Mouse (Mus musculus) myocyte (in vitro differentiated cells): ENCODE measurements around the gene Lmna. TPM values are rescaled to one million over a fixed set of nuclear protein-coding genes. Genes with fewer than 3 reads are reported as not detected.

Experiments used
- H3K27me3 ChIP-seq: one replicate; pipeline ENCODE4 v1.6.1; 2011; ENCODE audit not compliant: control insufficient read depth, insufficient read depth, insufficient read length
- H3K36me3 ChIP-seq: one replicate; pipeline ENCODE4 v1.6.1; 2011; ENCODE audit not compliant: control insufficient read depth, insufficient read depth
- H3K4me2 ChIP-seq: one replicate; pipeline ENCODE4 v1.6.1; 2011; ENCODE audit warnings: low read depth, control low read depth
- H3K4me3 ChIP-seq: one replicate; pipeline ENCODE4 v1.5.1; 2011; ENCODE audit warnings: mild to moderate bottlenecking, control low read depth, moderate library complexity
- H3K79me2 ChIP-seq: one replicate; pipeline ENCODE4 v1.6.1; 2011; ENCODE audit not compliant: control insufficient read depth, insufficient read depth
- H3ac ChIP-seq: one replicate; pipeline ENCODE4 v1.6.1; 2011; ENCODE audit not compliant: control insufficient read depth, insufficient read length
- CEBPB ChIP-seq: IDR thresholded peaks from 2 replicates; pipeline ENCODE4 v1.6.1; 2011; ENCODE audit warnings: mild to moderate bottlenecking, moderate library complexity; ENCODE audit not compliant: poor library complexity, insufficient read depth, severe bottlenecking
- E2F4 ChIP-seq: IDR thresholded peaks from one replicate; pipeline ENCODE4 v1.6.1; 2011; ENCODE audit warnings: mild to moderate bottlenecking, control low read depth, moderate library complexity; ENCODE audit not compliant: insufficient read depth
- MAX ChIP-seq: IDR thresholded peaks from one replicate; pipeline ENCODE4 v1.6.1; 2011; ENCODE audit warnings: low read depth, mild to moderate bottlenecking, control low read depth
- MYOD1 ChIP-seq, 3 experiments: IDR thresholded peaks; one replicate each; pipeline ENCODE4 v1.6.1; 2011; ENCODE audit warnings: control low read depth in 2 of 3, low read depth in 2 of 3, mild to moderate bottlenecking in 2 of 3, moderate library complexity in 1 of 3; ENCODE audit not compliant: insufficient read length in 2 of 3, control insufficient read depth in 1 of 3
- MYOG ChIP-seq, 3 experiments: IDR thresholded peaks; one replicate each; pipeline ENCODE4 v1.6.1; 2011; ENCODE audit warnings: control low read depth in 2 of 3, low read depth in 2 of 3, mild to moderate bottlenecking in 2 of 3; ENCODE audit not compliant: insufficient read length in 2 of 3, control insufficient read depth in 1 of 3, insufficient read depth in 1 of 3
- POLR2A ChIP-seq: IDR thresholded peaks from one replicate; pipeline ENCODE4 v1.6.1; 2011; ENCODE audit warnings: low read depth, mild to moderate bottlenecking, control low read depth, moderate library complexity; ENCODE audit not compliant: insufficient read length
- POLR2AphosphoS2 ChIP-seq: IDR thresholded peaks from one replicate; pipeline ENCODE4 v1.6.1; 2011; ENCODE audit warnings: low read depth, control low read depth; ENCODE audit not compliant: insufficient read length
- REST ChIP-seq: IDR thresholded peaks from one replicate; pipeline ENCODE4 v1.6.1; 2011; ENCODE audit warnings: mild to moderate bottlenecking, control low read depth, moderate library complexity; ENCODE audit not compliant: insufficient read depth, insufficient read length
- SRF ChIP-seq: IDR thresholded peaks from one replicate; pipeline ENCODE4 v1.6.1; 2011; ENCODE audit warnings: low read depth; ENCODE audit not compliant: control insufficient read depth, insufficient read length
- TCF12 ChIP-seq: IDR thresholded peaks from one replicate; pipeline ENCODE4 v1.6.1; 2011; ENCODE audit warnings: mild to moderate bottlenecking, control low read depth; ENCODE audit not compliant: poor library complexity, insufficient read depth, severe bottlenecking
- TCF3 ChIP-seq: IDR thresholded peaks from one replicate; pipeline ENCODE4 v1.6.1; 2011; ENCODE audit warnings: low read depth, control low read depth; ENCODE audit not compliant: insufficient read length
- USF1 ChIP-seq: IDR thresholded peaks from one replicate; pipeline ENCODE4 v1.6.1; 2011; ENCODE audit warnings: low read depth, mild to moderate bottlenecking, control low read depth, moderate library complexity
- polyA plus RNA-seq: library from polyadenylated mRNA; unstranded; fragments of >200 nt; fragmentation: generic; extraction: Trizol; gene quantifications from one replicate; pipeline ENCODE4 v1.2.1, GENCODE M21; 2012; ENCODE audit warnings: missing spikeins

Gene Lmna
- polyA plus RNA-seq, 1 experiment: 954 TPM

GRCm38 (mm10) chr3:88469466-88469865 is 40.3 kb downstream of the Lmna start:
- Histone ChIP-seq H3K27me3 (no peaks in the 10 kb centered on the region), H3K36me3 (no peaks in the 10 kb centered on the region), H3K4me3 (no peak overlapping the region), H3ac (no peak overlapping the region), H3K4me2 (no peak overlapping the region), H3K79me2 (no peaks in the 10 kb centered on the region)
- TF ChIP-seq SRF: no peak
- TF ChIP-seq MYOG (IDR thresholded peaks at IDR 0.05; ENCODE audit: control insufficient read depth in 1 of 3, insufficient read depth in 1 of 3, insufficient read length in 2 of 3, low read depth in 2 of 3): no peak
- TF ChIP-seq E2F4: no peak
- TF ChIP-seq POLR2A: no peak
- no peak for TF ChIP-seq REST

- H3K79me2 ChIP-seq: no peaks in the 10 kb centered on the region
Observed at GRCm38 (mm10) chr3:88467116-88467824, 42.5 kb downstream of the Lmna start.

GRCm38 (mm10) chr3:88465127-88465526 is 44.6 kb downstream of the Lmna start:
- no peak for TF ChIP-seq TCF12
- peak; percentile 96 for TF ChIP-seq CEBPB
- Histone ChIP-seq H3K27me3 (no peaks in the 10 kb centered on the region), H3ac (no peak overlapping the region), H3K4me2 (peak overlapping the region; percentile 54), H3K4me3 (no peak overlapping the region), H3K36me3 (no peaks in the 10 kb centered on the region), H3K79me2 (no peaks in the 10 kb centered on the region)

More at GRCm38 (mm10) chr3:88467116-88467824, 42.5 kb downstream of the Lmna start:
- TF ChIP-seq REST: no peak
- TF ChIP-seq POLR2AphosphoS2: no peak
- no peak for TF ChIP-seq TCF3
- TF ChIP-seq MAX: no peak
- TF ChIP-seq CEBPB: no peak
- TF ChIP-seq SRF: no peak
- no peak for TF ChIP-seq E2F4
- TF ChIP-seq MYOG (IDR thresholded peaks at IDR 0.05; ENCODE audit: control insufficient read depth in 1 of 3, insufficient read depth in 1 of 3, insufficient read length in 2 of 3, low read depth in 2 of 3): no peak
- TF ChIP-seq POLR2A: no peak
- TF ChIP-seq USF1: no peak
- TF ChIP-seq TCF12: no peak
- no peak for TF ChIP-seq MYOD1 (IDR thresholded peaks at IDR 0.05; ENCODE audit: control insufficient read depth in 1 of 3, insufficient read length in 2 of 3, low read depth in 2 of 3)
- Histone ChIP-seq H3K4me3 (no peak overlapping the region), H3ac (no peak overlapping the region), H3K27me3 (no peaks in the 10 kb centered on the region), H3K36me3 (no peaks in the 10 kb centered on the region), H3K4me2 (peak overlapping the region; percentile 31)

- no peaks in the 10 kb centered on the region for H3K36me3 ChIP-seq
- no peak overlapping the region for H3ac ChIP-seq
- no peak overlapping the region for H3K4me3 ChIP-seq
- peak overlapping the region; percentile 54 for H3K4me2 ChIP-seq
- no peaks in the 10 kb centered on the region for H3K27me3 ChIP-seq
- H3K79me2 ChIP-seq: no peaks in the 10 kb centered on the region
- TF ChIP-seq POLR2AphosphoS2: no peak
Observed at GRCm38 (mm10) chr3:88464425-88464824, 45.3 kb downstream of the Lmna start.

GRCm38 (mm10) chr3:88460983-88461696 is 48.6 kb downstream of the Lmna start, which contains the start of gene Sema4a:
Gene Sema4a (minus strand): TSS chr3:88461182.
- H3K27me3 ChIP-seq: no peaks in the 10 kb centered on the region

More at GRCm38 (mm10) chr3:88460983-88461696, 48.6 kb downstream of the Lmna start, which contains the start of gene Sema4a:
- Histone ChIP-seq H3ac (no peak within 1 kb of the TSS), H3K4me2 (no peak within 1 kb of the TSS), H3K79me2 (no peaks in the 10 kb centered on the region), H3K4me3 (no peak within 1 kb of the TSS), H3K36me3 (no peaks in the 10 kb centered on the region)
- TF ChIP-seq TCF12: no peak
